Mouse (Mus musculus): Measurements from ENCODE around the gene Mroh8. TPM values are rescaled to one million over a fixed set of nuclear protein-coding genes. Genes with fewer than 3 reads are reported as not detected.
A peak's percentile ranks its signal among the peaks of the same experiment; 100 is the strongest.

Mroh8 gene
- 0.44 and 0.46 TPM in 2 replicates for polyA plus RNA-seq (2015; fragmentation: Nextera tagmentation; extraction: Ambion mirVana)

DNA sequence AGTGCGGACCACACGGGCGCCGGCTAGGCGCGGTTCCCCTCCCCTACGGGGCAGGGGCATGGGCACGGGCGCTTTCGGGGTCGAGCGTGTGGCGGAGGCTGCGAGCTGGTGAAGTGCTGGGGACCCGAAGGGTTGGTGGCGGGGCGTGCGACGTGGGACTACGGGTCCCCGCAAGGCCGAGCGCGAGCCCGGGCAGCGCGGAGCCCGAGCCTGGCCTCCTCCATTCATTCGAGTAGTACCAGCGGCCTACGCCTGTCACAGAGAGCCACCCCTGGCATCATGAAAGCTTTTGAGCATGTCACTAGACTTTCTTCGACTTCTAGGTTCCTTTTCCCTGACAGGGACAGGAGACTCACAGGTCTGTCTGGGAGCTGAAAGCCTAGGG lies at the start of gene Mroh8:
Mroh8 (minus strand) TSS at position 134 of the 385 bp plus-strand sequence.
- WGBS: 0% methylated on average over 32 of the region's 32 CpGs
- Histone ChIP-seq H3K27me3 (replicated peaks) (no peaks in the 10 kb centered on the region), H3K36me3 (peaks cover 10% of the 10 kb centered on the region), H3K4me3 (replicated peaks) (peak within 1 kb of the TSS; percentile 99), H3K27ac (replicated peaks) (peak within 1 kb of the TSS; percentile 98), H3K9me3 (replicated peaks) (no peaks in the 10 kb centered on the region), H3K9ac (replicated peaks) (peak within 1 kb of the TSS; percentile 95), H3K4me2 (peak within 1 kb of the TSS; percentile 74), H3K4me1 (peaks cover 22% of the 10 kb centered on the region)
- peak; percentile 81 for ATAC-seq (ENCODE audit: low FRiP score)

DNA sequence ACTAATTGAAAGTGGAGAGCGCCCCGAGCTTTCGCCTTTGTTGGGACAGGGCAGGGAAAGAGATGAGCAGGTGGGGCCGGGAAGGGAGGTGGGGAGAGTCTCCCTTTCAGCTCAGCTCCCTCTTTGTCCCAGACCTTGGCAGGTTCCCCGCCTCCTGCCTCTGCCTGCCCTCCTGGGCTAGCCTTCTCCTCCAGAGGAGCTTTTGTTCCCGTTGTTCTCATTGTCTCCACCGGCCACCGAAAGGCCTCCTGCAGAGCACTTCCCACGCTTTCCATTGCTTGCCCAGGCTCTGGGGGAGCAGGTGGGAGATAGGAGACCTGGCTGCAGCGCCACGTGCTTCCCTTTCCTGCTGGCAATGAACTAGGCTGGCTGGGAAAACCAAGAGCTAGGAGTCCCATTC lies 49.2 kb upstream of the Mroh8 start:
- Histone ChIP-seq H3K4me3 (replicated peaks) (no peak overlapping the region), H3K4me2 (0 out of 2 replicates have a peak overlapping the region, but pooled peaks have one; percentile 5), H3K9ac (replicated peaks) (no peak overlapping the region), H3K4me1 (peaks cover 14% of the 10 kb centered on the region), H3K36me3 (peaks cover 29% of the 10 kb centered on the region), H3K27me3 (replicated peaks) (no peaks in the 10 kb centered on the region), H3K27ac (replicated peaks) (peak overlapping the region; percentile 41; the same call in 1 of the 2 replicates), H3K9me3 (replicated peaks) (no peaks in the 10 kb centered on the region)
- no peak for ATAC-seq (ENCODE audit: low FRiP score)
- WGBS: 9% methylated on average over 11 of the region's 11 CpGs

GRCm38 (mm10) chr2:157328106-157328505 lies 48.8 kb upstream of the Mroh8 start:
- H3K27ac ChIP-seq (replicated peaks): 0 out of 2 replicates have a peak overlapping the region, but pooled peaks have one; percentile 41
- peaks cover 17% of the 10 kb centered on the region for H3K4me1 ChIP-seq
- H3K36me3 ChIP-seq: peaks cover 33% of the 10 kb centered on the region
- ATAC-seq (ENCODE audit: low FRiP score): no peak
- no peak overlapping the region for H3K4me3 ChIP-seq (replicated peaks)
- 25% methylated on average over 5 of the region's 5 CpGs for WGBS
- H3K27me3 ChIP-seq (replicated peaks): no peaks in the 10 kb centered on the region
- 0 out of 2 replicates have a peak overlapping the region, but pooled peaks have one; percentile 5 for H3K4me2 ChIP-seq
- no peaks in the 10 kb centered on the region for H3K9me3 ChIP-seq (replicated peaks)
- H3K9ac ChIP-seq (replicated peaks): no peak overlapping the region

DNA sequence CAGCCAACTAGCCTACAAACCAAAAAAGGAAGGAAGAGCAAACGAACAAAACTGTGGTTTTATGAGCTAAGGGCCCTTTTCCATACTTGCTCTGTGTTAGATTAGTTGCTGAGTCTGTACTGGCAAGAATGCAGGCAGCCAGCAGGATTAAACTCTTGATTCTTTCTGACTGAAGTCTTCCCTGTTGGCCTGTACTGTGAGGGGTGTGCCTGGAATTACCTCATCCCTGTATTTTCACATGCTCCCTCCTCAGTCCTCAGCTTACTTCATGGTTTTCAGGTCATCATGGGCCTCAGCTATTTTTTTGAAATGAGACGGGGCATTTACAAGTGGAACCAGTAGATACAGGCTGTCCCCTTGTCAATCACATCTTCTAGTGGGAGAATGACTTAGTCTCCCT lies 45.9 kb upstream of the Mroh8 start:
- H3K36me3 ChIP-seq: peaks cover 54% of the 10 kb centered on the region
- ATAC-seq (ENCODE audit: low FRiP score): no peak
- WGBS: 83% methylated on average over 2 of the region's 2 CpGs

GRCm38 (mm10) chr2:157322029-157322766 lies 42.8 kb upstream of the Mroh8 start:
- ATAC-seq (ENCODE audit: low FRiP score): no peak
- 60% methylated on average over 5 of the region's 5 CpGs for WGBS
- Histone ChIP-seq H3K36me3 (peaks cover 72% of the 10 kb centered on the region), H3K27me3 (replicated peaks) (no peaks in the 10 kb centered on the region), H3K4me3 (replicated peaks) (no peak overlapping the region), H3K27ac (replicated peaks) (peak overlapping the region; percentile 61), H3K9me3 (replicated peaks) (no peaks in the 10 kb centered on the region), H3K4me1 (peaks cover 33% of the 10 kb centered on the region), H3K4me2 (no peak overlapping the region), H3K9ac (replicated peaks) (no peak overlapping the region)

More for the DNA sequence above, 45.9 kb upstream of the Mroh8 start:
- no peak overlapping the region for H3K4me3 ChIP-seq (replicated peaks)
- H3K9ac ChIP-seq (replicated peaks): no peak overlapping the region
- H3K27ac ChIP-seq (replicated peaks): no peak overlapping the region
- H3K4me2 ChIP-seq: no peak overlapping the region
- H3K4me1 ChIP-seq: peaks cover 42% of the 10 kb centered on the region
- no peaks in the 10 kb centered on the region for H3K9me3 ChIP-seq (replicated peaks)
- no peaks in the 10 kb centered on the region for H3K27me3 ChIP-seq (replicated peaks)

- WGBS: 57% methylated on average over 5 of the region's 5 CpGs
- Histone ChIP-seq H3K9ac (replicated peaks) (no peak overlapping the region), H3K27me3 (replicated peaks) (no peaks in the 10 kb centered on the region), H3K36me3 (peaks cover 73% of the 10 kb centered on the region), H3K27ac (replicated peaks) (peak overlapping the region; percentile 48), H3K9me3 (replicated peaks) (no peaks in the 10 kb centered on the region), H3K4me2 (no peak overlapping the region), H3K4me3 (replicated peaks) (no peak overlapping the region), H3K4me1 (peaks cover 33% of the 10 kb centered on the region)
- ATAC-seq (ENCODE audit: low FRiP score): no peak
Observed at GRCm38 (mm10) chr2:157320886-157321285, 41.5 kb upstream of the Mroh8 start.

DNA sequence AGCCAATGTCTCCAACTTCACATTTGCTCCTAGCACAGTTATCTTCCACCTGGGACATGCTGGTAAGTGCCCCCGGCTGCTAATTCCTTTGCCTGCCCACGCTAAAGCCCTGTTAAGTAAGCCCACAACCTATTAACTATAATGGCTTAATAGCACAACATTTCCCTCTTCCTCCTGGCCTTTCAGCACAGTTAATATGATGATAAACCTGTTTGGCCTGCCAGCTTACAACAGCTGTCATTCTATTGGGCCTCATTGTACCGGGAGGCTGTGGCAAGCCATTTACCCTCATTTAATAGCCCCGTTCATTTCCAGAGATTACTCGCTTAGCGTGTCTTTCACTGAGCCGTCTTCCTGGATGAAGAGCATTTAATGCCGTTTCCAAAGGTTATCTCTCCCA lies 40.8 kb upstream of the Mroh8 start:
- no peaks in the 10 kb centered on the region for H3K9me3 ChIP-seq (replicated peaks)
- H3K27me3 ChIP-seq (replicated peaks): no peaks in the 10 kb centered on the region
- WGBS: 38% methylated on average over 8 of the region's 8 CpGs
- H3K27ac ChIP-seq (replicated peaks): peak overlapping the region; percentile 48
- peaks cover 70% of the 10 kb centered on the region for H3K36me3 ChIP-seq
- H3K4me2 ChIP-seq: no peak overlapping the region
- no peak overlapping the region for H3K9ac ChIP-seq (replicated peaks)
- ATAC-seq (ENCODE audit: low FRiP score): peak; percentile 72
- H3K4me3 ChIP-seq (replicated peaks): no peak overlapping the region
- peaks cover 33% of the 10 kb centered on the region for H3K4me1 ChIP-seq

- H3K9ac ChIP-seq (replicated peaks): no peak overlapping the region
- no peaks in the 10 kb centered on the region for H3K27me3 ChIP-seq (replicated peaks)
- WGBS: 87% methylated on average over 6 of the region's 6 CpGs
- H3K9me3 ChIP-seq (replicated peaks): no peaks in the 10 kb centered on the region
- no peak overlapping the region for H3K4me3 ChIP-seq (replicated peaks)
- peaks cover 40% of the 10 kb centered on the region for H3K4me1 ChIP-seq
- no peak for ATAC-seq (ENCODE audit: low FRiP score)
- no peak overlapping the region for H3K27ac ChIP-seq (replicated peaks)
- H3K36me3 ChIP-seq: peaks cover 71% of the 10 kb centered on the region
- H3K4me2 ChIP-seq: no peak overlapping the region
Observed at GRCm38 (mm10) chr2:157317220-157317619, 37.9 kb upstream of the Mroh8 start.

GRCm38 (mm10) chr2:157316358-157316933 lies 37.1 kb upstream of the Mroh8 start:
- no peaks in the 10 kb centered on the region for H3K27me3 ChIP-seq (replicated peaks)
- no peak overlapping the region for H3K4me3 ChIP-seq (replicated peaks)
- no peaks in the 10 kb centered on the region for H3K9me3 ChIP-seq (replicated peaks)
- WGBS: 82% methylated on average over 14 of the region's 14 CpGs
- no peak overlapping the region for H3K4me2 ChIP-seq
- ATAC-seq (ENCODE audit: low FRiP score): no peak
- no peak overlapping the region for H3K27ac ChIP-seq (replicated peaks)
- peaks cover 32% of the 10 kb centered on the region for H3K4me1 ChIP-seq
- H3K36me3 ChIP-seq: peaks cover 69% of the 10 kb centered on the region
- no peak overlapping the region for H3K9ac ChIP-seq (replicated peaks)

DNA sequence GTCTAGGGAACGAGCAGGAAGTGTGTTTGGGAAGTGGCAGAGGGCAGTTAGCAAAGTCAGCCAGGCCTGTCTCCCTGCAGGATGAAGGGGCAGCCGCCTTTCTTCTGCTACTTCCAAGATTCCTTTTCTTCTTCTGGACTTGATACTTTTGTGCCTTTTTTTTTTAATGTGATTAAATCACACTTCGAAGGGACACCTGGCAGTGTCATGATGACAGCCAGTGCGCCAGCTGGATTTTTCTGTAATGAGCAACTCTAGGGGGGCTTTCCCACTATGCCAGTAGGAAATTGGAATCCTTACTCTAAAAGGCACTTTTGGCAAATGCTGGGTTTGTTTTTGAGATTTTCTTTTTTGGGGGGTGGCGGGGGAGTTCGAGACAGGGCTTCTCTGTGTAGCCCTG lies 36.1 kb upstream of the Mroh8 start:
- peaks cover 75% of the 10 kb centered on the region for H3K36me3 ChIP-seq
- WGBS: 88% methylated on average over 6 of the region's 6 CpGs
- H3K27ac ChIP-seq (replicated peaks): 0 out of 2 replicates have a peak overlapping the region, but pooled peaks have one; percentile 72
- H3K4me3 ChIP-seq (replicated peaks): no peak overlapping the region
- peaks cover 24% of the 10 kb centered on the region for H3K4me1 ChIP-seq
- no peak overlapping the region for H3K9ac ChIP-seq (replicated peaks)
- no peak overlapping the region for H3K4me2 ChIP-seq
- H3K9me3 ChIP-seq (replicated peaks): no peaks in the 10 kb centered on the region
- no peaks in the 10 kb centered on the region for H3K27me3 ChIP-seq (replicated peaks)
- ATAC-seq (ENCODE audit: low FRiP score): no peak

DNA sequence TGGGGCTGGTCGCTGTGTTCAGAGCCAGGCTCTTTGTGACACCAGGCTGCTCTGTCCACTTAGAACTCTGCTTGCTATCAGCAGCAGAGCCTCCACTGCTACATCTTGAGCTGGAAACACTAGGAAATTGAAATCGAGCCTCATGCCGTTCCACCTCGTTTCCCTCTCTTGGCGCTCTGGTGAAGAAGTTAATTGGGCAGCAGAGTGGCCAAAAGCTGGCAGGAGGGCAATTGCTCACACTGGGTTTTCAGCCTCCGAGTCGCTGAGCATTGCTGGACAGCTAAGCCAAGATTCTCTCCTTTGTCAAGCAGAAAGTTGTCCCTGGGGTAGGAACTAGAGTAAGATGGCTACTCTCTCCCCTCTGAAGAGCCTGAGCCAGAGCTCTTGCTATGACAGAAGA lies 35.0 kb upstream of the Mroh8 start:
- no peak for ATAC-seq (ENCODE audit: low FRiP score)

GRCm38 (mm10) chr2:157313718-157314117 lies 34.4 kb upstream of the Mroh8 start:
- Histone ChIP-seq H3K27me3 (replicated peaks) (no peaks in the 10 kb centered on the region), H3K4me3 (replicated peaks) (no peak overlapping the region), H3K9ac (replicated peaks) (no peak overlapping the region), H3K27ac (replicated peaks) (peak overlapping the region; percentile 72), H3K4me2 (no peak overlapping the region), H3K9me3 (replicated peaks) (no peaks in the 10 kb centered on the region), H3K4me1 (peaks cover 18% of the 10 kb centered on the region), H3K36me3 (peaks cover 76% of the 10 kb centered on the region)
- ATAC-seq (ENCODE audit: low FRiP score): peak; percentile 85
- WGBS: 46% methylated on average over 3 of the region's 3 CpGs

More for the DNA sequence above, 35.0 kb upstream of the Mroh8 start:
- WGBS: 59% methylated on average over 7 of the region's 7 CpGs
- H3K9me3 ChIP-seq (replicated peaks): no peaks in the 10 kb centered on the region
- H3K27ac ChIP-seq (replicated peaks): peak overlapping the region; percentile 72
- no peak overlapping the region for H3K4me2 ChIP-seq
- H3K4me3 ChIP-seq (replicated peaks): no peak overlapping the region
- no peak overlapping the region for H3K9ac ChIP-seq (replicated peaks)
- no peaks in the 10 kb centered on the region for H3K27me3 ChIP-seq (replicated peaks)
- H3K36me3 ChIP-seq: peaks cover 74% of the 10 kb centered on the region
- H3K4me1 ChIP-seq: peaks cover 18% of the 10 kb centered on the region

All from neural tube, embryonic 15.5 days (tissue).